Mouse (Mus musculus) heart, embryonic 13.5 days (tissue): ENCODE measurements at regions not wholly inside any gene's neighbourhood (a gene's known extent, or its start where the extent isn't known, plus 50 kb on each side); places are given as distances from the start of the nearest gene placed in this dataset.
A peak's percentile ranks its signal among the peaks of the same experiment; 100 is the strongest.

Source experiments
- ATAC-seq: fragments of 200-750 bp; cut with Nextera tagmentation; 2 replicates; pipeline ENCODE4 v1.8.0; 2017; ENCODE audit warnings: moderate TSS enrichment; ENCODE audit not compliant: insufficient number of reproducible peaks, low FRiP score, low TSS enrichment; ENCODE audit errors: extremely low read depth
- H3K27ac ChIP-seq: fragments of 300-500 bp; sonication (generic); replicated peaks from 2 replicates; pipeline ENCODE4 v1.5.1; 2015; ENCODE audit warnings: moderate library complexity, mild to moderate bottlenecking, inconsistent platforms
- H3K27me3 ChIP-seq: fragments of 300-500 bp; sonication (generic); replicated peaks from 2 replicates; pipeline ENCODE4 v1.6.1; 2015; ENCODE audit warnings: mild to moderate bottlenecking, inconsistent platforms
- H3K36me3 ChIP-seq: fragments of 300-500 bp; sonication (generic); 2 replicates; pipeline ENCODE4 v1.6.1; 2015; ENCODE audit warnings: mild to moderate bottlenecking, inconsistent platforms
- H3K4me1 ChIP-seq: fragments of 300-500 bp; sonication (generic); 2 replicates; pipeline ENCODE4 v1.6.1; 2015; ENCODE audit warnings: inconsistent platforms
- H3K4me2 ChIP-seq: fragments of 300-500 bp; sonication (generic); 2 replicates; pipeline ENCODE4 v1.6.1; 2015; ENCODE audit warnings: inconsistent platforms, mild to moderate bottlenecking, moderate library complexity
- H3K4me3 ChIP-seq: fragments of 300-500 bp; sonication (generic); 2 replicates; pipeline ENCODE4 v1.5.1; 2015; ENCODE audit warnings: moderate library complexity, mild to moderate bottlenecking, inconsistent platforms
- H3K9ac ChIP-seq: fragments of 300-500 bp; sonication (generic); 2 replicates; pipeline ENCODE4 v1.6.1; 2015; ENCODE audit warnings: inconsistent platforms, mild to moderate bottlenecking, moderate library complexity
- H3K9me3 ChIP-seq: fragments of 300-500 bp; sonication (generic); 2 replicates; pipeline ENCODE4 v1.6.1; 2016; ENCODE audit warnings: inconsistent platforms
- WGBS: fragments of 180-500 bp; shearing (Covaris S2); methylation state at CpG from one replicate; pipeline ENCODE4 v1.1.7; 2015; ENCODE audit warnings: mixed read lengths; 5-methylcytosine and 5-hydroxymethylcytosine counted together

DNA sequence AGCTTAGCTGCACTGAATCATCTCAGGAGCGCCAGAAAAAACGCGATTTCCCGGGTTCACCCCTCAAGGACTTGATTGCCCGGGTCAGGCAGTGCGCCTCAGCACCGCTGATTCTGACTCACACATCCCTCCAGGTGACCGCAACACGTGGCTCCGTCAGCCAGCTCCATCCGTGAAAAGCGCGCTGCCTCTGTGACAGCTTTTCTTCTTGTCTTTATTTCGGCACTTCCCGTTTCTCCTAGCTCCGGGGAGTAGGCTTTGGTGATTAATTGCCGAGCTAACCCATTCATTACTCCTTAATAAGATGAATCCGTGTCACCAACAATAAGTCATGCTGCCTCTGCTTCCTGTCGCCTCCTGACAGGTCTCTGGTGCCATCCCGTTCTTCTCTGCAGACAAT, 108.6 kb downstream of the Katnal1 start:
- Histone ChIP-seq H3K27me3 (peaks cover 30% of the 10 kb centered on the region), H3K9me3 (no peaks in the 10 kb centered on the region), H3K4me1 (peaks cover 25% of the 10 kb centered on the region), H3K27ac (no peak overlapping the region), H3K4me3 (no peak overlapping the region), H3K4me2 (peak overlapping the region; percentile 42), H3K9ac (0 out of 2 replicates have a peak overlapping the region, but pooled peaks have one; percentile 5), H3K36me3 (no peaks in the 10 kb centered on the region)
- WGBS, result 25% methylated on average over 20 of the region's 20 CpGs
- ATAC-seq, result no peak

DNA sequence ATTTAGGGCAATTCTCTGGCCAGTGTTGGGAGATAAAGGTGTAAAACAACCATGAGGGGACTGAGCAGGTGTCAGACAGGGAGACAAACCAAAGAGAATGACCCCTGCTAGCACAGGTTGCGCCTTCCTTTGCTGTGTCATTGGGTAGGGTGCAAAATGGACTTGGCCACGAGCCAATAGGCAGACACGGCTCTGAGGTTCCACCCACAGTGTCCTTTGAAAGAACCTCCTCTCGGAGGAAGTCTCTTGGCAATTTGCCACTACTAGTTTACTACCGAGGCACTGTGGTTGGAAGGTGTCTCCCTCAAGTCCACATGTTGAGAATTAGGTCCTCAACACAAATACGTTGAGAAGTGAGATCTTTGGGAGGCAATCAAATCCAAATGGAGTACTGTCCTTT, 109.7 kb downstream of the Katnal1 start:
- ATAC-seq, result no peak
- peaks cover 25% of the 10 kb centered on the region for H3K4me1 ChIP-seq
- H3K4me3 ChIP-seq, result no peak overlapping the region
- no peaks in the 10 kb centered on the region; the same call in 1 of the 2 replicates for H3K9me3 ChIP-seq
- no peak overlapping the region for H3K9ac ChIP-seq
- H3K36me3 ChIP-seq, result no peaks in the 10 kb centered on the region
- no peak overlapping the region for H3K4me2 ChIP-seq
- no peak overlapping the region for H3K27ac ChIP-seq
- WGBS, result 27% methylated on average over 6 of the region's 6 CpGs
- peaks cover 30% of the 10 kb centered on the region for H3K27me3 ChIP-seq

GRCm38 (mm10) chr5:148818746-148819145, 110.4 kb downstream of the Katnal1 start:
- H3K27me3 ChIP-seq, result peaks cover 30% of the 10 kb centered on the region
- no peak overlapping the region for H3K9ac ChIP-seq
- H3K4me3 ChIP-seq, result no peak overlapping the region
- peaks cover 25% of the 10 kb centered on the region for H3K4me1 ChIP-seq
- H3K4me2 ChIP-seq, result no peak overlapping the region
- H3K36me3 ChIP-seq, result no peaks in the 10 kb centered on the region
- 21% methylated on average over 2 of the region's 2 CpGs for WGBS
- H3K27ac ChIP-seq, result no peak overlapping the region
- ATAC-seq, result no peak
- H3K9me3 ChIP-seq, result no peaks in the 10 kb centered on the region; the same call in 1 of the 2 replicates

DNA sequence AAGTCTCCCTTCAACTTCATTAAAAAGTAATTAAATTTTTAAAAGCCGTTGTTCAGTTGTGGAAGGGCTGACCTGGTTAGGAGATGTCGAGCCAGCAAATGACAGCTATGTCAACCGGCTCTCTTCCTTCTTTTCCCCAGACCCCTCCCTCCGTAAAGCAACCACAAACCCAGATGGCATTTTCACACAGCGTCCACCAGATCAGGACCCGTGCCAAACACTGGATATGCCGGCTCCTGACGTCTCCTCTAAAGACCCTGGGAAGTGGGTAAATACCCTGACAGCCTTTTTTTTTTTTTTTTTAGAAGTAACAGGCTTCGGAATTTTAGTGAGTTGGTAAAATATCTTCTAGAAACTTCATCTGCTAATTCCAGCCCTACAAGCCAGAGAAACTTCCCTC, 116.3 kb downstream of the Katnal1 start:
- WGBS, result 74% methylated on average over 9 of the region's 9 CpGs
- Histone ChIP-seq H3K27me3 (peaks cover 5% of the 10 kb centered on the region; the same call in 1 of the 2 replicates), H3K4me1 (peaks cover 24% of the 10 kb centered on the region), H3K9me3 (no peaks in the 10 kb centered on the region; the same call in 1 of the 2 replicates), H3K9ac (no peak overlapping the region), H3K4me2 (no peak overlapping the region), H3K27ac (no peak overlapping the region), H3K4me3 (no peak overlapping the region), H3K36me3 (no peaks in the 10 kb centered on the region)
- ATAC-seq, result no peak

- Histone ChIP-seq H3K9ac (no peak overlapping the region), H3K27me3 (peaks cover 5% of the 10 kb centered on the region; the same call in 1 of the 2 replicates)
These were observed 117.1 kb downstream of the Katnal1 start for GRCm38 (mm10) chr5:148812016-148812415.

DNA sequence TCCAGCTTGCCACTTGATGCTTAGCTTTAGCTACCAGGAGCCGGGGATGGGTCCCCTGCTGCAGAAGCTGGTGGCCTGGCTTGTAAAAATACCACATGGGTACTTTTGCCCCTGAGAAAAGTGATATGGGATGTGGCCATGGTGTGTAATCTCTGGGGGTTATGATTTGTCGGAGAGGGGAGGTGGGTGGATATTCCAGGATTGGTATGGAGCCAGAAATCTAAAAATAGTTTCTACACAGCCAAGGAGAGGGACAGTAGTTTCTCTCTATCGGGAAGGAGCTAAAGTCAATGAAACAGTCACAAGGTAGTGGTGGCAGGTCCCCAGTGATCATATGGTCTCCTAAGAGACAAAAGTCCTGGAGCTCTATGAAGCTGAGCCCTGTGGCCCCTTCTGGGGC, 119.6 kb downstream of the Katnal1 start:
- H3K4me3 ChIP-seq, result peak overlapping the region; percentile 27
- peak; percentile 43; the same call in 1 of the 2 replicates for ATAC-seq
- peak overlapping the region; percentile 92 for H3K27ac ChIP-seq
- peaks cover 3% of the 10 kb centered on the region; the same call in 1 of the 2 replicates for H3K9me3 ChIP-seq
- peak overlapping the region; percentile 65 for H3K4me2 ChIP-seq
- H3K36me3 ChIP-seq, result no peaks in the 10 kb centered on the region
- H3K9ac ChIP-seq, result peak overlapping the region; percentile 65
- peaks cover 24% of the 10 kb centered on the region for H3K4me1 ChIP-seq
- H3K27me3 ChIP-seq, result peaks cover 5% of the 10 kb centered on the region; the same call in 1 of the 2 replicates
- WGBS, result 22% methylated on average over 3 of the region's 3 CpGs

More at GRCm38 (mm10) chr5:148812016-148812415, 117.1 kb downstream of the Katnal1 start:
- WGBS, result 18% methylated on average over 13 of the region's 13 CpGs
- peaks cover 24% of the 10 kb centered on the region for H3K4me1 ChIP-seq
- ATAC-seq, result no peak
- no peak overlapping the region for H3K4me2 ChIP-seq
- H3K9me3 ChIP-seq, result peaks cover 3% of the 10 kb centered on the region; the same call in 1 of the 2 replicates
- no peak overlapping the region for H3K27ac ChIP-seq
- no peaks in the 10 kb centered on the region for H3K36me3 ChIP-seq
- H3K4me3 ChIP-seq, result no peak overlapping the region

GRCm38 (mm10) chr5:148809055-148809454, 120.1 kb downstream of the Katnal1 start:
- Histone ChIP-seq H3K4me3 (peak overlapping the region; percentile 27), H3K27ac (peak overlapping the region; percentile 92), H3K4me1 (peaks cover 24% of the 10 kb centered on the region), H3K4me2 (peak overlapping the region; percentile 65), H3K27me3 (peaks cover 5% of the 10 kb centered on the region; the same call in 1 of the 2 replicates), H3K36me3 (no peaks in the 10 kb centered on the region), H3K9me3 (0 out of 2 replicates have a peak, but pooled peaks cover 3% of the 10 kb centered on the region), H3K9ac (peak overlapping the region; percentile 62)
- no peak for ATAC-seq
- WGBS, result 15% methylated on average over 10 of the region's 10 CpGs

DNA sequence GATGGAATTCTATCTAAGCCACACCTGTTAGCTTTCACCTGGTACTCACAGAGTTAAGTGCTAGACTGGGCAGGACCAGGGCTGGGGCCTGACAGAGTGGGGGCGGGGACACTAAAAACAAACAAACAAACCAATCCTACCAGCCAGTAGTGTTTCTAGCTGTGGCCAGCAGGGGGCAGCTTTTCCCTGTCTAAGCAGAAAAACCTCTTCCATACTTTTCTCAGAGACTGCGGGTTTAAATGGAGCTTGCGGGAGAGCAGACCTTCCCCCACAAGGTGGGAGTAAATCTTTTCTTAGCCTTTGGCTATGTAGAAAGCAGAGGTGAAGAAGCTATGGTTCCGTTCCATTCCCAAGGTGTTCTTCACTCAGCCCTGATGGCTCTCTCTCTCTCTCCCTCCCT, 120.7 kb downstream of the Katnal1 start:
- no peak overlapping the region for H3K9ac ChIP-seq
- H3K27me3 ChIP-seq, result peaks cover 5% of the 10 kb centered on the region; the same call in 1 of the 2 replicates
- H3K27ac ChIP-seq, result no peak overlapping the region
- no peaks in the 10 kb centered on the region for H3K36me3 ChIP-seq
- WGBS, result 6% methylated on average over 4 of the region's 4 CpGs
- peaks cover 24% of the 10 kb centered on the region for H3K4me1 ChIP-seq
- no peak for ATAC-seq
- peak overlapping the region; percentile 65 for H3K4me2 ChIP-seq
- H3K9me3 ChIP-seq, result 0 out of 2 replicates have a peak, but pooled peaks cover 3% of the 10 kb centered on the region
- H3K4me3 ChIP-seq, result peak overlapping the region; percentile 27

DNA sequence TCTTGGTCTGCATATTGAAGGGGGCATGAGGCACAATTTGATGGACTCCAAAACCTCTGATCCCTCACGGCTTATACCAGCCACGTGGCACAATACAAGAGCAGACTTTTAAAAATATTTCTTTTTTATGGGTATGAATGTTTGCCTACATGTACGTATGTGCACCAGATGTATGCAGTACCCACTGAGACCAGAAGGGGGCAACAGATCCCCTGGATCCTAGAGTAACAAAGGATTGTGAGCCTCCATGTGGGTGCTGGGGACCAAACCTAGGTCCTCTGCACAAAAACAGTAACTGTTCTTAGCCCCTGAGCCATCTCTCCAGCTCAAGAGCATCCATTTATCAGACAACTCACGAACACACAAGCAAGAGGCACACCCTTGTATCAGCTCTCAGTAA, 121.5 kb downstream of the Katnal1 start:
- Histone ChIP-seq H3K36me3 (no peaks in the 10 kb centered on the region), H3K9me3 (0 out of 2 replicates have a peak, but pooled peaks cover 3% of the 10 kb centered on the region), H3K4me2 (no peak overlapping the region), H3K9ac (no peak overlapping the region), H3K27me3 (peaks cover 5% of the 10 kb centered on the region; the same call in 1 of the 2 replicates), H3K4me3 (no peak overlapping the region), H3K4me1 (peaks cover 24% of the 10 kb centered on the region), H3K27ac (no peak overlapping the region)
- no peak for ATAC-seq
- 89% methylated on average over 4 of the region's 4 CpGs for WGBS

DNA sequence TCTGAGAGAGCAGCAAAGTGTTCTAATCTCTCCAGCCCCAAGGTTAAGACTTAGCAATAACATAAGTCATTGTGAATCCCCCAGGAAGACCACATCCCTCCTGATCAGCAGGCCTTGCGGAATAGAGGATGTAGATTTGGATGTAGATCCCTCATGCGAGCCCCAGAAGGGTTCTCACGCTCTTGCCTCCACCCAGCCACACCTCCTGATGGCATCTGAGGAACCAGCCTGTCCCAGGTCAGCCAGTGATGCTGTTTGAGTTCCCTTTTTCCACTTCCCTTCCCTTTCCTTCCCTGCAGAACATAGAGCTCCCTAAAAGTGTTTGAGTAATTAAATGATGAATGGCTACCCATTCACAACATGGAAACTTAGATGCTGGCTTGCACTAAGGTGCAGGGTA, 124.1 kb downstream of the Katnal1 start:
- Histone ChIP-seq H3K4me1 (peaks cover 16% of the 10 kb centered on the region), H3K9me3 (0 out of 2 replicates have a peak, but pooled peaks cover 3% of the 10 kb centered on the region), H3K4me2 (no peak overlapping the region)

GRCm38 (mm10) chr5:148803772-148804171, 125.3 kb downstream of the Katnal1 start:
- Histone ChIP-seq H3K4me1 (peaks cover 4% of the 10 kb centered on the region), H3K9me3 (0 out of 2 replicates have a peak, but pooled peaks cover 3% of the 10 kb centered on the region), H3K36me3 (no peaks in the 10 kb centered on the region), H3K9ac (no peak overlapping the region), H3K27ac (no peak overlapping the region), H3K4me2 (no peak overlapping the region), H3K27me3 (no peaks in the 10 kb centered on the region), H3K4me3 (no peak overlapping the region)
- WGBS, result 74% methylated on average over 14 of the region's 14 CpGs
- no peak for ATAC-seq

More for the DNA sequence above, 124.1 kb downstream of the Katnal1 start:
- WGBS, result 52% methylated on average over 3 of the region's 3 CpGs
- Histone ChIP-seq H3K9ac (no peak overlapping the region), H3K27me3 (no peaks in the 10 kb centered on the region), H3K36me3 (no peaks in the 10 kb centered on the region), H3K27ac (no peak overlapping the region), H3K4me3 (no peak overlapping the region)
- ATAC-seq, result no peak

GRCm38 (mm10) chr5:148802720-148803119, 126.4 kb downstream of the Katnal1 start:
- ATAC-seq, result no peak
- WGBS, result 80% methylated on average over 9 of the region's 9 CpGs

More at GRCm38 (mm10) chr5:148802720-148803119, 126.4 kb downstream of the Katnal1 start:
- H3K36me3 ChIP-seq, result no peaks in the 10 kb centered on the region
- H3K9ac ChIP-seq, result no peak overlapping the region
- no peak overlapping the region for H3K4me3 ChIP-seq
- no peak overlapping the region for H3K4me2 ChIP-seq
- 0 out of 2 replicates have a peak, but pooled peaks cover 3% of the 10 kb centered on the region for H3K9me3 ChIP-seq
- no peaks in the 10 kb centered on the region for H3K27me3 ChIP-seq
- no peak overlapping the region for H3K27ac ChIP-seq
- peaks cover 8% of the 10 kb centered on the region for H3K4me1 ChIP-seq
